Mouse (Mus musculus) limb, embryonic 14.5 days (tissue): Measurements from ENCODE around the gene E4f1. TPM values are rescaled to one million over a fixed set of nuclear protein-coding genes. Genes with fewer than 3 reads are reported as not detected.

Source experiments
- ATAC-seq: fragments of 200-750 bp; cut with Nextera tagmentation; 2 replicates; pipeline ENCODE4 v1.8.0; 2017; ENCODE audit warnings: low read depth, moderate number of reproducible peaks, moderate TSS enrichment; ENCODE audit not compliant: low FRiP score
- DNase-seq: peaks from one replicate; pipeline ENCODE4 v3.0.0-alpha.2; 2015; ENCODE audit warnings: low spot score
- H3K27ac ChIP-seq: fragments of 300-500 bp; sonication (generic); replicated peaks from 2 replicates; pipeline ENCODE4 v1.5.1; 2014; ENCODE audit warnings: low read depth, mild to moderate bottlenecking, low read length, moderate library complexity, mixed read lengths
- H3K27me3 ChIP-seq: fragments of 300-500 bp; sonication (generic); 2 replicates; pipeline ENCODE4 v1.6.1; 2014; ENCODE audit warnings: low read length, mixed read lengths; ENCODE audit not compliant: control insufficient read depth, insufficient read depth
- H3K36me3 ChIP-seq: fragments of 300-500 bp; sonication (generic); 2 replicates; pipeline ENCODE4 v1.6.1; 2014; ENCODE audit warnings: mild to moderate bottlenecking, low read length, moderate library complexity, mixed read lengths; ENCODE audit not compliant: control insufficient read depth, insufficient read depth
- H3K4me1 ChIP-seq: fragments of 300-500 bp; sonication (generic); 2 replicates; pipeline ENCODE4 v1.6.1; 2014; ENCODE audit warnings: antibody characterized with exemption, low read length, mixed read lengths; ENCODE audit not compliant: control insufficient read depth, insufficient read depth
- H3K4me2 ChIP-seq: fragments of 300-500 bp; sonication (generic); replicated peaks from 2 replicates; pipeline ENCODE4 v1.6.1; 2014; ENCODE audit warnings: low read depth, mild to moderate bottlenecking, low read length, moderate library complexity; ENCODE audit not compliant: severe bottlenecking
- H3K4me3 ChIP-seq: fragments of 300-500 bp; sonication (generic); replicated peaks from 2 replicates; pipeline ENCODE4 v1.5.1; 2014; ENCODE audit warnings: low read length
- H3K9ac ChIP-seq: fragments of 300-500 bp; sonication (generic); 2 replicates; pipeline ENCODE4 v1.6.1; 2014; ENCODE audit warnings: mild to moderate bottlenecking, low read depth, low read length, moderate library complexity; ENCODE audit not compliant: severe bottlenecking
- H3K9me3 ChIP-seq: fragments of 300-500 bp; sonication (generic); 2 replicates; pipeline ENCODE4 v1.6.1; 2016; ENCODE audit warnings: low read length; ENCODE audit not compliant: control insufficient read depth
- POLR2A ChIP-seq: fragments of 200-500 bp; IDR thresholded peaks from 2 replicates; pipeline ENCODE4 v1.8.0; 2012; ENCODE audit warnings: inconsistent platforms, mild to moderate bottlenecking, moderate library complexity, borderline replicate concordance; ENCODE audit not compliant: insufficient read depth, insufficient read length; ENCODE audit errors: extremely low read depth
- WGBS: fragments of 180-500 bp; shearing (Covaris S2); extraction: QIAGEN DNeasy Blood & Tissue Kit; methylation state at CpG from one replicate; pipeline ENCODE4 v1.1.7; 2014; 5-methylcytosine and 5-hydroxymethylcytosine counted together
- polyA plus RNA-seq, 2 experiments: library from polyadenylated mRNA; depleted of rRNA in 1 of 2; stranded (reverse) in 1 of 2; unstranded in 1 of 2; fragments of >200 nt; fragmentation: Nextera tagmentation in 1 of 2; extraction: Ambion mirVana in 1 of 2; gene quantifications; 2 replicates each; pipeline versions ENCODE4 v1.2.1 to v1.2.3; 2012 to 2014

E4f1 gene
- polyA plus RNA-seq, 2 experiments: 16.6 to 80.6 TPM

DNA sequence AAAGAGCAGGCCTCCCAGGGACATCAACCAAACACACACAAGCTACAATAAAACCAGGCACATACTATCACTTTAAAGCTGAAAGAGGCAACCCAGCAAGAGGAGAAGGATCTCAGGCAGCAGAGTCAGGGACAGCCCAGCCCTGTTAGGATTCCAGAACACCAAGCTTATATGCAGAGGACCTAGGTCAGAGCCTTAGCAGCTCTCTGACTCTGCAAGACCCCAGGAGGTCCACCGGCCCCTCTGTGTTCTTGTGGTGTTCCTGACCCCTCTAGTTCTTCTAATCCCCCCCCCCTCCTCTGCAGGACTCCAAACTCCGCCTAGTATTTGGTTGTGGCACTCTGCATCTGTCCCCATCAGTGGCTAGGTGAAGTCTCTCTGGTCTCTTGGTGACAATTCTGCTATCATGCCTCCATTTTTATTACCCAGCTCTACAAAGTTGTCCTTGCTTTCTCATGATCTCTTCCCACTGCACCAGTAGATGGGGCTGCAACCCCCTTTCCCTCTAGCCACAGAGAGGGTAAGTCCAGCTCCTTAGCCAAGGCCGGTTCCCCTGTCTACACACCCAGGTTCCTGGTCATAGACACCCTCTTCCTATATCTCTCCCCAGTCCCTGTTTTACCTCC, 10.2 kb upstream of the E4f1 start:
- no peak for TF ChIP-seq POLR2A
- Histone ChIP-seq H3K4me1 (peaks cover 7% of the 10 kb centered on the region), H3K27ac (no peak overlapping the region), H3K4me3 (no peak overlapping the region), H3K36me3 (peaks cover 19% of the 10 kb centered on the region), H3K9ac (no peak overlapping the region), H3K9me3 (no peaks in the 10 kb centered on the region), H3K27me3 (no peaks in the 10 kb centered on the region), H3K4me2 (no peak overlapping the region)
- no peak for ATAC-seq
- 57% methylated on average over 3 of the region's 3 CpGs for WGBS
- DNase-seq: no peak

DNA sequence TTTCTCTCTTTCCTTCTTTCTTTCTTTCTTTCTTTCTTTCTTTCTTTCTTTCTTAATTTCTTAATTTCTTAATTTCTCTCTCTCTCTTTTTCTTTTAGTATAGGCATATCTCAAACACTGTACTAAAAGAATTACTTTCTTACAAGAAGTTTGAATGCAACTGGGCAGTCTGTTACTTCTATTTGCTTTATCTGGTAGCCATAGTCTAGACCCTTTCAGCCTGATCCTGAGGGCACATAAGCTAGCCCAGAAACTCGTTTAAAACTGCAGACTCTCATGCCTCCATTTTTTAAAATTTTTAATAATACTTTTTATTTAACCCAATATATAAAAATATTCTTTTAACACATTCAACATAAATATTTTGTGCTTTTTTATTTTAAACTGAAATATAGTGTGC, 9.3 kb upstream of the E4f1 start:
- no peaks in the 10 kb centered on the region for H3K27me3 ChIP-seq
- peaks cover 28% of the 10 kb centered on the region for H3K36me3 ChIP-seq
- 20% methylated on average over 1 of the region's 1 CpGs for WGBS
- H3K4me2 ChIP-seq: peak overlapping the region; percentile 39
- H3K4me3 ChIP-seq: peak overlapping the region; percentile 66
- peaks cover 7% of the 10 kb centered on the region for H3K4me1 ChIP-seq
- H3K27ac ChIP-seq: no peak overlapping the region; the same call in 1 of the 2 replicates
- no peaks in the 10 kb centered on the region for H3K9me3 ChIP-seq
- no peak for DNase-seq
- peak overlapping the region; percentile 73; the same call in 1 of the 2 replicates for H3K9ac ChIP-seq
- ATAC-seq: no peak
- TF ChIP-seq POLR2A: no peak

DNA sequence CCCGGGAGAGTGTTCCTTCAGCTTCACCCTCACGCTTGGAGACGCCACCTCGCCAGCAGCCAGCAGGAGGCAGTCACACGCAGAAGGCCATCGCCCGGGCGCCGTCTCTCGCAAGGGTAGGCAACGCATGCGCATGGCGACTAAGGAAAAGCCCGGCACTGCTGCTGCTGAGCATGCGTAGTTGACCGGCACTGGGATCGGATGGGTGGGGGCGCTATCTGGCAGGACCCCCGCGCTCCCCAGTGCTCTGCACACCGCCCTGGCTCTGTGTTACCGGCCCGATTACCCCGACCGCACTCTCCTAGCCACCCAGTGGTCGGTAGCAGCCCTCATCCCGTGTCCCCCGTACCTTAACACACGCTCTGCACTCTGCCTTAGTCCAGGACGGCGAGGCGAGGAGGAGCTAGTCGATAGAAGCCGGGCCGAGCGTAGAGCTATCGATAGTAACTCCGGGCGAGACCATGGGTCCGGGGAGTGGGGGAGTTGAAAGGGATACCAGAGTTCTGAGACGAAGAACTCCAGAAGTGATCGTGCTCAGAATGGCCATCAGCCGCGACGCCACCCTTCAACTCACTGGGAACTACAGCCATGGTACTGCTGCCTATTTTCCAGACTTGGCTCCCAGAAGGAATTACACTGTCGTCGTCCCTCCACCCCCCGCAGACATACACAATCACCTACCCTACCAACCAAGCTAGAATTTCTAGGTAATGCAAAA, 8.7 kb upstream of the E4f1 start, which contains the start of gene Mlst8:
TSS of gene Mlst8 (minus strand) at position 416 of the 718 bp plus-strand sequence.
- no peaks in the 10 kb centered on the region for H3K27me3 ChIP-seq
- under 1% methylated on average over 48 of the region's 48 CpGs for WGBS
- no peak for TF ChIP-seq POLR2A
- peak within 1 kb of the TSS; percentile 73 for H3K9ac ChIP-seq
- H3K4me2 ChIP-seq: peak within 1 kb of the TSS; percentile 74
- peak within 1 kb of the TSS; percentile 95 for H3K27ac ChIP-seq
- H3K4me1 ChIP-seq: peaks cover 7% of the 10 kb centered on the region
- ATAC-seq (peak; percentile 95), DNase-seq (peak; percentile 96)
- H3K9me3 ChIP-seq: no peaks in the 10 kb centered on the region
- H3K36me3 ChIP-seq: peaks cover 32% of the 10 kb centered on the region
- peak within 1 kb of the TSS; percentile 66 for H3K4me3 ChIP-seq

GRCm38 (mm10) chr17:24477985-24478600, 8.0 kb upstream of the E4f1 start:
- TF ChIP-seq POLR2A: no peak
- Histone ChIP-seq H3K27ac (no peak overlapping the region), H3K9ac (peak overlapping the region; percentile 73), H3K4me2 (peak overlapping the region; percentile 74), H3K9me3 (no peaks in the 10 kb centered on the region), H3K4me3 (peak overlapping the region; percentile 66), H3K27me3 (no peaks in the 10 kb centered on the region), H3K4me1 (peaks cover 7% of the 10 kb centered on the region), H3K36me3 (peaks cover 36% of the 10 kb centered on the region)
- DNase-seq: no peak
- 47% methylated on average over 11 of the region's 11 CpGs for WGBS
- no peak for ATAC-seq
